Mouse (Mus musculus) neural tube, embryonic 13.5 days (tissue): Measurements from ENCODE around the gene Tmem119. TPM values are rescaled to one million over a fixed set of nuclear protein-coding genes. Genes with fewer than 3 reads are reported as not detected.
"Not testable (repeated sequence)": the region's sequence is repeated elsewhere in the genome, so short reads cannot be mapped to it uniquely, and the experiment has no call there.

Experiments
- ATAC-seq: fragments of 200-750 bp; cut with Nextera tagmentation; 2 replicates; pipeline ENCODE4 v1.8.0; 2017; ENCODE audit warnings: low read depth, mild to moderate bottlenecking, moderate TSS enrichment, moderate library complexity
- H3K27ac ChIP-seq: fragments of 300-500 bp; sonication (generic); replicated peaks from 2 replicates; pipeline ENCODE4 v1.5.1; 2015; ENCODE audit warnings: moderate library complexity, mild to moderate bottlenecking, inconsistent platforms
- H3K27me3 ChIP-seq: fragments of 300-500 bp; sonication (generic); 2 replicates; pipeline ENCODE4 v1.6.1; 2015; ENCODE audit warnings: mild to moderate bottlenecking, inconsistent platforms
- H3K36me3 ChIP-seq: fragments of 300-500 bp; sonication (generic); 2 replicates; pipeline ENCODE4 v1.6.1; 2015; ENCODE audit warnings: mild to moderate bottlenecking, inconsistent platforms
- H3K4me1 ChIP-seq: fragments of 300-500 bp; sonication (generic); replicated peaks from 2 replicates; pipeline ENCODE4 v1.6.1; 2015; ENCODE audit warnings: inconsistent platforms
- H3K4me2 ChIP-seq: fragments of 300-500 bp; sonication (generic); 2 replicates; pipeline ENCODE4 v1.6.1; 2015; ENCODE audit warnings: inconsistent platforms, mild to moderate bottlenecking, moderate library complexity
- H3K4me3 ChIP-seq: fragments of 300-500 bp; sonication (generic); 2 replicates; pipeline ENCODE4 v1.5.1; 2015; ENCODE audit warnings: mild to moderate bottlenecking, inconsistent platforms
- H3K9ac ChIP-seq: fragments of 300-500 bp; sonication (generic); 2 replicates; pipeline ENCODE4 v1.6.1; 2015; ENCODE audit warnings: moderate library complexity, mild to moderate bottlenecking, inconsistent platforms
- H3K9me3 ChIP-seq: fragments of 300-500 bp; sonication (generic); 2 replicates; pipeline ENCODE4 v1.6.1; 2016; ENCODE audit warnings: inconsistent platforms
- WGBS: fragments of 180-500 bp; shearing (Covaris S2); methylation state at CpG from one replicate; pipeline ENCODE4 v1.1.7; 2015; 5-methylcytosine and 5-hydroxymethylcytosine counted together
- polyA plus RNA-seq: library from polyadenylated mRNA; unstranded; fragments of >200 nt; fragmentation: Nextera tagmentation; extraction: Ambion mirVana; gene quantifications from 2 replicates; pipeline ENCODE4 v1.2.1, GENCODE M21; 2015

The Tmem119 gene
- polyA plus RNA-seq, 1 experiment from 2014 or later, result 12.6 TPM

- peaks cover 33% of the 10 kb centered on the region for H3K4me1 ChIP-seq
- H3K4me2 ChIP-seq, result peak overlapping the region; percentile 37
- 0 out of 2 replicates have a peak, but pooled peaks cover 6% of the 10 kb centered on the region for H3K27me3 ChIP-seq
- no peaks in the 10 kb centered on the region for H3K36me3 ChIP-seq
- H3K9ac ChIP-seq, result no peak overlapping the region
- H3K9me3 ChIP-seq, result no peaks in the 10 kb centered on the region
- H3K27ac ChIP-seq, result no peak overlapping the region
- no peak for ATAC-seq
- H3K4me3 ChIP-seq, result no peak overlapping the region
- 82% methylated on average over 9 of the region's 9 CpGs for WGBS
These were observed 1.8 kb downstream of the Tmem119 start for GRCm38 (mm10) chr5:113798525-113798924.

- 13% methylated on average over 19 of the region's 19 CpGs for WGBS
- no peaks in the 10 kb centered on the region for H3K9me3 ChIP-seq
- no peak overlapping the region for H3K4me3 ChIP-seq
- H3K4me1 ChIP-seq, result peaks cover 33% of the 10 kb centered on the region
- no peaks in the 10 kb centered on the region for H3K36me3 ChIP-seq
- no peak for ATAC-seq
- H3K27me3 ChIP-seq, result 0 out of 2 replicates have a peak, but pooled peaks cover 6% of the 10 kb centered on the region
- peak overlapping the region; percentile 30 for H3K4me2 ChIP-seq
- no peak overlapping the region for H3K27ac ChIP-seq
- H3K9ac ChIP-seq, result no peak overlapping the region
These were observed 3.0 kb downstream of the Tmem119 start for GRCm38 (mm10) chr5:113797149-113797882.

DNA sequence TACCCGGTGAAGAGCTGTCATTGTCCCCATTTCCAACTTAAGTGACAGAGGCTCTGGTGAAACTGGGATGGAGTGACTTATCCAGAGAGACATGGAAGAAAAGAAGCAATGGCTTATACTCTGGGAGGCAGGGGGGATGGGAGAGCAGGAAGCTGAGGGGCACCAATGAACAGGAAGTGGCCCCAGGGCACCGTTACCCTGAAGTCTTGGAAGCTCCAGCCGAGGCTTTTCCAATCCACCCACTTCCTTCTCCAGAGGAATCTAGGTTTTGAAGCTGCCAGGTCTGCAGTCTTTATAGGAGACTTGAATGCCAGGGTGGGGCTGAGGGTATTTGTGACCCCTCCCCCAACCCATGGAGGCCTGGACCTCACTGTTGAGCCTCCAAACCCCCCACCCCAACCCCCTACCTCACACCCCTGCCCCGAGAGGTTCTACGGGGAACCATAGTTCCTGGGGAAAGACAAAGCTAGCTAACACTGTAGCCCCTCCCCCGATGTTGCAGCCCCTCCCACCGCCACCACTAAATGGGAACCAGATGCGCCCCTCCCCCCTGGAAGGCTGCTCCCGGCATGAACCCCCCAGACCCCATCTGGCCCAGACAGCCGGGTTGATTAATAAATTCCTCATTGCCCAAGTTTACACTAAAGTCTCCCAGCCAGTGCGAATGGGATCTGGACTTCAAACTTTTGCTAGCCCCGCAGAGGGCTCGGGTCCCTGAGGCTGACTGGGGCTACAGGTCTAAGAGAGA is 3.7 kb downstream of the Tmem119 start:
- no peak for ATAC-seq
- 0 out of 2 replicates have a peak, but pooled peaks cover 6% of the 10 kb centered on the region for H3K27me3 ChIP-seq
- H3K9me3 ChIP-seq, result no peaks in the 10 kb centered on the region
- peak overlapping the region; percentile 23; the same call in 1 of the 2 replicates for H3K27ac ChIP-seq
- 5% methylated on average over 13 of the region's 13 CpGs for WGBS
- no peaks in the 10 kb centered on the region for H3K36me3 ChIP-seq
- H3K9ac ChIP-seq, result 0 out of 2 replicates have a peak overlapping the region, but pooled peaks have one; percentile 26
- H3K4me1 ChIP-seq, result peaks cover 33% of the 10 kb centered on the region
- no peak overlapping the region for H3K4me3 ChIP-seq
- peak overlapping the region; percentile 30 for H3K4me2 ChIP-seq

GRCm38 (mm10) chr5:113791197-113792095 is 8.9 kb downstream of the Tmem119 start:
- no peak for ATAC-seq
- H3K36me3 ChIP-seq, result no peaks in the 10 kb centered on the region
- 84% methylated on average over 16 of the region's 16 CpGs for WGBS
- no peaks in the 10 kb centered on the region for H3K27me3 ChIP-seq
- H3K27ac ChIP-seq, result no peak overlapping the region
- no peaks in the 10 kb centered on the region for H3K9me3 ChIP-seq
- no peak overlapping the region for H3K4me3 ChIP-seq
- H3K4me2 ChIP-seq, result no peak overlapping the region
- no peak overlapping the region for H3K9ac ChIP-seq
- peaks cover 21% of the 10 kb centered on the region for H3K4me1 ChIP-seq

- 83% methylated on average over 11 of the region's 11 CpGs for WGBS
These were observed 9.7 kb downstream of the Tmem119 start for GRCm38 (mm10) chr5:113790453-113791196.

GRCm38 (mm10) chr5:113789075-113789788 is 11.1 kb downstream of the Tmem119 start:
- WGBS, result 10% methylated on average over 7 of the region's 7 CpGs
- peak; percentile 64 for ATAC-seq

More at GRCm38 (mm10) chr5:113790453-113791196, 9.7 kb downstream of the Tmem119 start:
- Histone ChIP-seq H3K27ac (no peak overlapping the region), H3K9ac (no peak overlapping the region), H3K4me3 (no peak overlapping the region), H3K4me1 (peaks cover 15% of the 10 kb centered on the region), H3K27me3 (no peaks in the 10 kb centered on the region), H3K36me3 (no peaks in the 10 kb centered on the region), H3K9me3 (no peaks in the 10 kb centered on the region), H3K4me2 (no peak overlapping the region)
- no peak for ATAC-seq

GRCm38 (mm10) chr5:113788645-113789044 is 11.7 kb downstream of the Tmem119 start:
- 35% methylated on average over 6 of the region's 6 CpGs for WGBS
- H3K4me2 ChIP-seq, result no peak overlapping the region

More at GRCm38 (mm10) chr5:113789075-113789788, 11.1 kb downstream of the Tmem119 start:
- Histone ChIP-seq H3K9me3 (no peaks in the 10 kb centered on the region), H3K4me2 (no peak overlapping the region), H3K36me3 (no peaks in the 10 kb centered on the region), H3K9ac (peak overlapping the region; percentile 17; the same call in 1 of the 2 replicates), H3K27me3 (no peaks in the 10 kb centered on the region; the same call in 1 of the 2 replicates), H3K27ac (peak overlapping the region; percentile 47; the same call in 1 of the 2 replicates), H3K4me3 (no peak overlapping the region), H3K4me1 (peaks cover 15% of the 10 kb centered on the region)

DNA sequence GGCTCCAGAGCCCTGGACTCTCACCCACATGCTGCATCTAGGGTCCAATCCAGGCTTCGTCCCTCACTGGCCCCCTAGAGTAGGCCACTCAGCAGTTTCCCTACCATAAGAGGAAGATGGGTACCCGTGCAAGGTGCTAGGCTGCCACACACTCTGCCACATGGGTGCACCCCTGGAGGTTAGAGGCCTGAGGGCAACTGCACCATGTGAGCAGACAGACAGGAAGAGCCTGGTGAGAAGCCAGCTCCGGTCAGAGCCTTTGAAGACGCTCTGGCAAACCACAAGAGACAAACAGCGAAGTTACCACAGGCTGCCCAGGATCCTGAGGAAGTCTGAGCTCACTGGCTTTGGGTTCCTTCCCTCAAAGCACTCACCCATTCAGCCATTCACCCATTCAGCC is 13.3 kb downstream of the Tmem119 start:
- Histone ChIP-seq H3K27me3 (peaks cover 15% of the 10 kb centered on the region), H3K9ac (no peak overlapping the region), H3K27ac (no peak overlapping the region), H3K36me3 (no peaks in the 10 kb centered on the region), H3K4me1 (peaks cover 15% of the 10 kb centered on the region), H3K4me2 (no peak overlapping the region), H3K4me3 (no peak overlapping the region), H3K9me3 (no peaks in the 10 kb centered on the region)
- no peak for ATAC-seq
- 85% methylated on average over 5 of the region's 5 CpGs for WGBS

More at GRCm38 (mm10) chr5:113788645-113789044, 11.7 kb downstream of the Tmem119 start:
- H3K36me3 ChIP-seq, result no peaks in the 10 kb centered on the region
- H3K9me3 ChIP-seq, result no peaks in the 10 kb centered on the region
- H3K4me1 ChIP-seq, result peaks cover 15% of the 10 kb centered on the region
- peaks cover 2% of the 10 kb centered on the region; the same call in 1 of the 2 replicates for H3K27me3 ChIP-seq
- H3K27ac ChIP-seq, result no peak overlapping the region
- H3K9ac ChIP-seq, result no peak overlapping the region
- H3K4me3 ChIP-seq, result no peak overlapping the region
- ATAC-seq, result no peak

GRCm38 (mm10) chr5:113784104-113784503 is 16.2 kb downstream of the Tmem119 start:
- not testable (repeated sequence) for H3K4me3 ChIP-seq, ATAC-seq, H3K36me3 ChIP-seq, H3K9ac ChIP-seq, H3K4me2 ChIP-seq, H3K9me3 ChIP-seq, H3K27ac ChIP-seq, H3K4me1 ChIP-seq
- 38% methylated on average over 3 of the region's 3 CpGs for WGBS
- peaks cover 15% of the 10 kb centered on the region for H3K27me3 ChIP-seq

DNA sequence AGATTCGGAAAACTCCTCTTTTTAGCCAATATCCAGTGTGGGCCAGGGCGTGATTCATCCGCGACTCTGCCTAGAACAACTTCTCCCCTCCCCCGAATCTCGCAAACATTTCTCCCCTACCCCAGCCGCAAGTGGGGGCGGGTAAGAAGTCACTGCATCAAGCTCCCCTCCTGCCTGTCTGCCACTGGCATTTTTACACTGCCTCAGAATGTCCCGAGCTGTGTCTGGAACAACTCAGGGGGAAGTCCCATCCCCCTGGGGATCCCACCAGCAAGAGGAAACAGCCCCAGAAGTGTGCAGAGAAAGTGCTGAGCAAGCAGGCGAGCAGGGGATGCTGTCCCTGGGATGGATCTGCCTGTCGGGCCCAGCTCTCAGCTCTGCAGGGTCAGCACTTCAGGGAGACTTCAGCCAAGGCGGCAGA is 16.7 kb downstream of the Tmem119 start:
- WGBS, result 19% methylated on average over 12 of the region's 12 CpGs
- H3K27ac ChIP-seq, result peak overlapping the region; percentile 14; the same call in 1 of the 2 replicates

More for the DNA sequence above, 16.7 kb downstream of the Tmem119 start:
- Histone ChIP-seq H3K4me3 (no peak overlapping the region), H3K4me2 (no peak overlapping the region), H3K36me3 (peaks cover 2% of the 10 kb centered on the region; the same call in 1 of the 2 replicates), H3K27me3 (peaks cover 15% of the 10 kb centered on the region), H3K9me3 (no peaks in the 10 kb centered on the region), H3K9ac (no peak overlapping the region), H3K4me1 (peaks cover 4% of the 10 kb centered on the region)
- no peak for ATAC-seq
